Mouse (Mus musculus): ENCODE measurements around the gene Myrfl.

DNA sequence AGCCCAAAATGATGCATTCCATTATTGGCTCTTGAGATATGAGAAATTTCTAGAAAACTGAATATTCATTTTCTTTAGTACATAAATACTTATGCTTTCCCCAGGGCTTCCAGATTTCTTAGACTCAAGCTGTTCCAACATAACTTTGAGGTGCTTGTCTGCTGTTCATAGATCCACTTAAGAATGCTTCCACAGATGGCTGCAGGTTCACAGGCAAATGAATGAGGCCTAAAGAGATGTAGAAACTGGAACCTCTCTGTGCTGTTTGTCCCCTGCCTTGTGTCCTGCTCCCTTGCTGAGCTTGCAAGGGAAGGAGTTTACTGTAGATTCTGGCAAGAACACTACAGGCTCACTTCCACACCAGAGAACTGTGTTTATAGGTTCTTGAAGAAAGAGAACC is 108.3 kb downstream of the Myrfl start:
- TF ChIP-seq GATA1 (IDR thresholded peaks at IDR 0.05; ENCODE audit: low read length) (no peak), TAL1 (IDR thresholded peaks at IDR 0.05; ENCODE audit: low read length) (no peak)
